Mouse (Mus musculus) lung, postnatal 4 days (tissue): Measurements from ENCODE around the gene Amn.

Source experiments
- DNase-seq, 2 experiments: peaks; one replicate each; pipeline ENCODE4 v3.0.0; 2021

Gene Amn

GRCm38 (mm10) chr12:111267673-111268325 is 3.1 kb upstream of the Amn start:
- no peak for DNase-seq

- DNase-seq, result no peak
These were observed 511 bp downstream of the Amn start for GRCm38 (mm10) chr12:111271406-111271805.

GRCm38 (mm10) chr12:111271966-111272365 is 1.1 kb downstream of the Amn start:
- no peak for DNase-seq

DNA sequence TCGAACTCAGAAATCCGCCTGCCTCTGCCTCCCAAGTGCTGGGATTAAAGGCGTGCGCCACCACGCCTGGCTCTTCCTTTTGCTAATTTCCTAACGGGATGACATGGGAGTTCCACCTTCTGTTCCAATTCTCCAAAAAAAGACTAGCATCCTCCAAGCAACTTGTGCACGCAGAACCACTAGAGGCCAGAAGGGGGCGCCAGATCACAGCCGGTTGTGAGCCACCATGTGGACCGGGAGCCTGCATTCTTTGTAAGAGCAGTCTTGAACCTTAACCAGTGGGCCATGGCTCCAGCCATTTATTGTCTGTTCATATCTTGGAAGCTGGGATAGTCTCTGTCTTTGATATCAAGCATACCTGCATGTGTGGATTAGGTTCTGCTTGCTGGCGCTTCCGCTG is 1.5 kb downstream of the Amn start:
- peak; percentile 75 to 84 for DNase-seq

GRCm38 (mm10) chr12:111274006-111274405 is 3.1 kb downstream of the Amn start:
- DNase-seq, result no peak

GRCm38 (mm10) chr12:111274447-111275149 is 3.7 kb downstream of the Amn start:
- no peak for DNase-seq

DNA sequence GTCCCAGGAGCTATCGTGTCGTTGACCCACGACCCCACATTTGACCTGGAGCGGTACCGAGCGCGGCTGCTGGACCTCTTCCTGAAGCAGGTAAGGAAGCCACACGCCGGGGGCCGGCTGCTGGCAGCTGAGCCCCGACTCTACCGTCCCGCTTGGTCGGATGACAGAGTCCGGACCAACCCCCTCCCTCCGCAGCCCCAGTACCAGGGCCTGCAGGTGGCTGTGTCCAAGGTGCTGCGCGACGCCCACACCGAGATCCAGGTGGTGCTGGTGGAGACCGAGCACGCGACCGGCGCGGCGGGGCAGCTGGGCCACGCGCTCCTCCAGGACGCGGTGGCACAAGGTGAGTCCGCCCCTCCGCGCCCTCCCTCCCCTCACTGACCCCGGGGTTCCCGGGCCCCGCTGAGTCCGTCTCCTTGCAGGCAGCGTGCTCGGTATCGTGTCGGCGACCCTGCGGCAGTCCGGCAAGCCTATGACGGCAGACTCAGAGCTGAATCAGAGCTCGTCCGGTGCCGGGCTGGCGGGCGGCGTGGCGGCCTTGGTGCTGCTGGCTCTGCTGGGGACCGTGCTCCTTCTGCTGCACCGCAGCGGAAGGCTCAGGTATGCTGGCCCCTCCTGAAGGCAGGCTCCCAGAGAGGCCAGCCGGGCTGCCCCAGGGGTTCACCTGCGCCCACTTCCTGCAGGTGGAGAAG is 4.4 kb downstream of the Amn start:
- no peak for DNase-seq

GRCm38 (mm10) chr12:111276371-111276770 is 5.5 kb downstream of the Amn start:
- no peak for DNase-seq

GRCm38 (mm10) chr12:111283573-111283972 is 12.7 kb downstream of the Amn start:
- DNase-seq, result no peak

DNA sequence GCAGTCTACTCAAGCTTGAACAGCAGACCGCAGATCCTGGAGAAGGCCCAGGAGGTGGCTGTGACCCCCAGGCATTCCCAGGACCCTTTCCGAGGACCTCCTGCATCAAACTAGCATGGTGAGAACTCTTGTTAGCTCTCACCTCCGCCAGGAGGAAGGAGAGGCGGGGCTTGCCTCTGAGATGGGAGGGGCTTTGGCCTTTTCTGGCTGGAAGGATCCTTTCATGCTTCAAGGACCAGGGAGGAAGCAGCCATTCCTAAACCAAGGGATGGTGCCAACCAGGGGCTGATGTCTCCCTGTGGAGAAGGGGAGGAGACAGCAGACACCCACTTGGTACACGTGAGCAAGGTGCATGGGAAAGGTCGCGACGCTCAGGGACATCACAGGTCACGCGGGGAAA is 13.6 kb downstream of the Amn start:
- no peak for DNase-seq

- DNase-seq, result no peak
These were observed 22.1 kb downstream of the Amn start for GRCm38 (mm10) chr12:111293025-111293424.

DNA sequence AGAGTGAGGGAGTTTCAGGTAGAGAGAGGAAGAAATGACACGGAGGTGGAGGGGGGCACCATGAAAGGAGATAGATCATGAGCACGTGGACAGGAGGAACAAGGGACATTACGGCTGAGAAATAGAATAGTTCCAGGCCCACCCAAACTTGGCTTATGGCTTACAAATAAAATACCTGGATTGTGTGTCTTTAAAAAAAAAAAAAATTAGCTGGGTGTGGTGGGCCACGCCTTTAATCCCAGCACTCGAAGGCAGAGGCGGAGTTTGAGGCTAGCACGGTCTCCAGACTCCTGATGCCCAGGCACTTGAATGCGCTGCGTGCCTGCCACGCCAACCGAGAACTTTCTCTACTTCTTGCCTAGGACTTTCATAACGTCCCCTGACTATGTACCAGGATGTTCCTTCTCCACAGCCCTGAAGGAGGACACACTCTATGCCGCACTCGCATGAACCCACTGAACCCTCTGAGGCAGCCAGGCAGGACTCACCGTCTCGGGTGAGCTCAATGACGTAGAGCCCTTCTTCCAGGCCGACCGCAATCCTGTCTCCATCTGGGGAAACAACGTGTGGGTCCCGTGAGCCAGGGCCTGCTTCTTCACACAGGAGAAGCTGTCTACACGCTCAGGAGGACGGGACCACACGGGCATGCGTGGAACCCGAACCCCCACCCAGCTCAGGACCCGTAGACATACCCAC is 30.6 kb downstream of the Amn start:
- no peak for DNase-seq

- DNase-seq, result no peak
These were observed 31.1 kb downstream of the Amn start for GRCm38 (mm10) chr12:111302018-111302345.

- DNase-seq, result no peak
These were observed 32.9 kb downstream of the Amn start for GRCm38 (mm10) chr12:111303702-111304337.

DNA sequence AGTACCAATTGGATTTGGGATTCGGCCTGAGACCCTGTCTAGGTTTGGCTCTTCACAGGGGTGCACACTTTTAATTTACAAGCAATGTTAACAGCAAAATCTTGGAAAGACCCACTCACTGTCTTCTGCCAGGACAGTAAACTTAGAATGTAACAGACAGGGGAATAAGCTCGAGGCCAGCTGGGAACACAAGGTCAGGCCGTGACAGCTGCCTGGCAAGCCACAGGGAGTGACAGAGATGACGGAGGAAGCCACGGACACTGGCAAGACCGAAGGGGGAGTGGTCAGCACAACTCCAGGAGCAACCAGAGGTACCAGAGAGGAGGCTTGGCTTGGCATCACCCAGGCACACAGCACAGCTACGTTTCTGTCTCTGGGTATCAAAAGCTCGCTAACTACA is 35.9 kb downstream of the Amn start:
- DNase-seq, result no peak

DNA sequence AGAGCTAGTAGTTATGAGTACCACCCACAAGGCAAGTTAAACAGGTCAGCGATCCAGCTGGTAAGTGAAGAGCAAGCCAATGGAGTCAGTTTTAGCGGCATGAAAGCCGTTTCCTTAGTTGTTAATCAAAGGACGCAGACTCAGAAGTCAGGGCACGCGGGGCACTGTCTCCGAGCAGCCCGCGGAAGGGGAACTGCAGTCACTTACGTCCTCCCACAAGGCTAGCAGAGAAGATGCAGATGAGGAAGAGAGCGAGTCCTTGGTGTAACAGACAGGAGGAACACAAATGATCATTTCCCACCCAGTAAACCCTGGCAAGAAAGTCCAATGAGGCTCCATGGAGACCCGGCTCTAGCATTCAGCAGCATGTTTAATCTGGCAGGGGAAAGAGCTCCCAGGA is 38.4 kb downstream of the Amn start:
- DNase-seq, result no peak

GRCm38 (mm10) chr12:111309931-111310330 is 39.0 kb downstream of the Amn start:
- no peak for DNase-seq

GRCm38 (mm10) chr12:111311775-111312174 is 40.9 kb downstream of the Amn start:
- no peak for DNase-seq

GRCm38 (mm10) chr12:111314273-111314672 is 43.4 kb downstream of the Amn start:
- DNase-seq, result no peak

DNA sequence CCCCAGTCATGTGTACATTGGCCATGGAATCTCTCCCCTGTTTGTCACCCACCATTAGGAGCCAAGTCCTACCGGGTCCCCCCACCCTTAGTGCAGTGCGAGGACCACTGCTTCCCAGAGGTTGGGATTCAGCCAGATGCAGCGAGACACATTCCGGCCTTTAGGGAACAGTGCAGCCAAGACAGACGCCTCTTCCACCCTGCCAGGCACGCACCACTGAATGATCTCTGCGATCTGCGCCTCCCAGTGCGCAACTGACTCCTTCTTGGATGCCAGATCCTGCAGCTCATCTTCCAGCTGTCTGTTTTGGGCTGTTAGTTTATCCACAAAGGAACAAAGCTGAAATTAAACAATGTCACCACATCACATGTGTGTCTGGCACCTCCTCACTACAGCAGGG is 46.8 kb downstream of the Amn start:
- peak in 1 of 2 experiments; percentile 57 for DNase-seq

- peak; percentile 72 to 89 for DNase-seq
These were observed 49.7 kb downstream of the Amn start for GRCm38 (mm10) chr12:111320549-111320948.

- DNase-seq, result no peak
These were observed 50.9 kb downstream of the Amn start for GRCm38 (mm10) chr12:111321832-111322231.

DNA sequence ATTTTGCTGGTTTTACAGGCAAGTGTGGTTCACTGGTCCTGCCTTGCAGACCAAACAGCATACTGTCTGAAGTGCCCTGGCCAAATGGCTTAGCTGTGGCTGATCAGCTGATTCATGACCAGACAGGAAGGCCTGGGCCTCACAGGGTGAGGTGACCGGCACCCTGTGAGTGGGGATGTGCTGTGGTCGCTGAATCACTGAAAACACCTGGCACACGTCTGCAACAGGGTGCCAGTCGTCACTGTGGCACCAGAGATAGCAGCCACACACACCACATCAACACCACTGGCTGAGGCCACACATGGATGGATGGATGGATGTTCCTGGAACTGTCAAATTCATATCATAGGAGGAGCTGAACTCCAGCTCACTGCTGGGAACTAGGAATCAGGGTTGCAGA is 52.5 kb downstream of the Amn start:
- DNase-seq, result no peak
